In the genomic region with DNA sequence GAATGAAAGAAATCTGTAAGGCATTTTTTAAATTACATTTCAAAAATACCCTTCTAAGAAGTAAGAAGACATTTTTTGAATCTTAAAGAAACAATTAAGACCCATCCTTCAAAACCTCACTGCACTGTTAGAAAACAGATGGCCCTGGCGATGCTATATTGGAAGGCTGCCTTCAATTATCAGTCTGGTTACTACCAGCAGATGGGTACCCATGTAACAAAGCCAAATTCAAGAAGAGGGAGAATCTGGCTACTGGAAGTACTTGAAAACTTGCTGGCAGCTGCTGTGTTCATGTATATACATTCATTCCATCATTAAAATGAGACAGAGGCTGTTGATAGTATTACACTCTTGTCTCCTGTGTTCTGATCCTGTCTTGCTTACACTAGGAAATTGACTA, we compare ENCODE assay signal across 17 mouse cellular contexts. TPM values are rescaled to one million over a fixed set of nuclear protein-coding genes. Genes with fewer than 3 reads are reported as not detected.
DNase-seq lines count a peak whose midpoint lies in the region; ATAC-seq and TF ChIP-seq lines count a peak whose summit lies in the region.
"Had no signal": no experiment of that assay in that cellular context is flagged by ENCODE, and none has a peak within 500 bp of the region (broad histone marks: within the 10 kb centered on the region; RNA-seq: fewer than 3 reads in every experiment).

No protein-coding gene starts in this region.

- no peaks in the 10 kb centered on the region for H3K36me3 ChIP-seq in hindbrain, postnatal 0 days (ENCODE audit: insufficient read depth, low read length)
- H3K36me3 ChIP-seq in hindbrain, embryonic 14.5 days (replicated peaks; ENCODE audit: control insufficient read depth, insufficient read depth): peaks cover 7% of the 10 kb centered on the region; the same call in 1 of the 2 replicates

- no peak overlapping the region for H3K27ac ChIP-seq in hindbrain, postnatal 0 days
- H3K27ac ChIP-seq in hindbrain, embryonic 14.5 days: no peak overlapping the region
- H3K27ac ChIP-seq: kidney, postnatal 0 days; liver, embryonic 15.5 days; midbrain, embryonic 12.5 days had no signal

- no peak overlapping the region for H3K4me2 ChIP-seq in hindbrain, postnatal 0 days (ENCODE audit: low read depth, low read length)
- H3K4me2 ChIP-seq in hindbrain, embryonic 14.5 days (replicated peaks): no peak overlapping the region
- H3K4me2 ChIP-seq: heart, embryonic 12.5 days; liver, embryonic 15.5 days; midbrain, embryonic 12.5 days had no signal

- 59% methylated on average over 1 of the region's 1 CpGs for WGBS in hindbrain, postnatal 0 days
- WGBS in hindbrain, embryonic 14.5 days: 73% methylated on average over 1 of the region's 1 CpGs

- no peak overlapping the region for H3K9ac ChIP-seq in hindbrain, postnatal 0 days (replicated peaks; ENCODE audit: low read length)
- no peak overlapping the region for H3K9ac ChIP-seq in hindbrain, embryonic 14.5 days
- H3K9ac ChIP-seq: heart, embryonic 12.5 days; liver, embryonic 15.5 days; midbrain, embryonic 12.5 days had no signal

- no peaks in the 10 kb centered on the region for H3K4me1 ChIP-seq in hindbrain, postnatal 0 days (ENCODE audit: insufficient read depth, low read length)
- no peaks in the 10 kb centered on the region for H3K4me1 ChIP-seq in hindbrain, embryonic 14.5 days (replicated peaks; ENCODE audit: control insufficient read depth, insufficient read depth, low read length)
- H3K4me1 ChIP-seq: heart, embryonic 12.5 days; liver, embryonic 15.5 days; midbrain, embryonic 12.5 days had no signal

- H3K4me3 ChIP-seq in hindbrain, postnatal 0 days (ENCODE audit: low read length): no peak overlapping the region
- H3K4me3 ChIP-seq in hindbrain, embryonic 14.5 days (replicated peaks; ENCODE audit: low read length): no peak overlapping the region
- H3K4me3 ChIP-seq: heart, embryonic 12.5 days; liver, embryonic 15.5 days; midbrain, embryonic 12.5 days had no signal

- ATAC-seq in hindbrain, postnatal 0 days: no peak
- ATAC-seq in hindbrain, embryonic 14.5 days (ENCODE audit: low FRiP score): no peak
- ATAC-seq: inflammation-experienced regulatory T-cells, adult 6 months had no signal

- H3K27me3 ChIP-seq in hindbrain, postnatal 0 days (ENCODE audit: insufficient read depth, low read length): no peaks in the 10 kb centered on the region
- no peaks in the 10 kb centered on the region for H3K27me3 ChIP-seq in hindbrain, embryonic 14.5 days (ENCODE audit: control insufficient read depth, insufficient read depth, low read length)
- H3K27me3 ChIP-seq: heart, embryonic 12.5 days; liver, embryonic 15.5 days; midbrain, embryonic 12.5 days had no signal

- TF ChIP-seq CTCF in hindbrain, postnatal 0 days (IDR thresholded peaks at IDR 0.05; ENCODE audit: low read depth): no peak
- no peak for TF ChIP-seq CTCF in brain, embryonic 14.5 days (IDR thresholded peaks at IDR 0.05; ENCODE audit: borderline replicate concordance, extremely low read depth, insufficient read depth, insufficient read length)

- no peaks in the 10 kb centered on the region for H3K9me3 ChIP-seq in hindbrain, postnatal 0 days (ENCODE audit: low read length)
- no peaks in the 10 kb centered on the region for H3K9me3 ChIP-seq in hindbrain, embryonic 14.5 days (ENCODE audit: control insufficient read depth, low read length)
- H3K9me3 ChIP-seq: heart, embryonic 12.5 days; liver, embryonic 15.5 days; midbrain, embryonic 12.5 days had no signal

- DNase-seq in hindbrain, postnatal 0 days (ENCODE audit: low spot score): peak; percentile 62
- DNase-seq in hindbrain, embryonic 14.5 days (ENCODE audit: low spot score): no peak
- peak; percentile 91 for DNase-seq in brain, embryonic 14.5 days (ENCODE audit: low read depth)
- peak; percentile 74 for DNase-seq in cerebellum, adult 9-11 months
- peak; percentile 53 for DNase-seq in layer of hippocampus, adult 9-10 months (ENCODE audit: low spot score)
- DNase-seq in spleen, postnatal 14 days (ENCODE audit: low spot score in 2 of 2): no peak
- DNase-seq in gastrocnemius, postnatal 25 days: no peak
- no peak for DNase-seq in kidney, adult 18-20 months
- DNase-seq: adrenal gland, adult 2 months; heart, postnatal 4 days; lung, postnatal 36 days; thymus, postnatal 25 days had no signal

- no peak for TF ChIP-seq POLR2A in brain, embryonic 14.5 days (IDR thresholded peaks at IDR 0.05; ENCODE audit: borderline replicate concordance, extremely low read depth, insufficient read depth, insufficient read length, poor library complexity, severe bottlenecking)

RNA-seq across cellular contexts. Expression of gene Cenpf, which starts 24.4 kb away (rescaled TPM):
- 4.8 and 5.4 TPM in 2 replicates for total RNA-seq in hindbrain, postnatal 0 days (2014; rRNA removed)
- 22.5 and 26.9 TPM in 2 replicates for polyA plus RNA-seq in hindbrain, postnatal 0 days (2015; fragmentation: Nextera tagmentation; extraction: Ambion mirVana)
- polyA plus RNA-seq in hindbrain, embryonic 14.5 days (2014; fragmentation: Nextera tagmentation; extraction: Ambion mirVana): 13.8 and 17.6 TPM in 2 replicates
- polyA plus RNA-seq in brain, embryonic 14.5 days (2012; rRNA removed): 10.9 and 11.3 TPM in 2 replicates
- total RNA-seq in gastrocnemius, postnatal 25 days (2021): 1 to 10 TPM; 1.0 to 1.1 TPM

Comparison
In these comparisons a context has a peak if more than half of its experiments do, and no peak if none do; other contexts are left out.
1. DNase-seq: peak in hindbrain, postnatal 0 days (single experiment), brain, embryonic 14.5 days (single experiment), cerebellum, adult 9-11 months (single experiment) and layer of hippocampus, adult 9-10 months (single experiment); none in hindbrain, embryonic 14.5 days (single experiment), spleen, postnatal 14 days (0 of 2), gastrocnemius, postnatal 25 days (single experiment) and kidney, adult 18-20 months (single experiment).